Mouse (Mus musculus): Measurements from ENCODE around the gene Raet1e. TPM values are rescaled to one million over a fixed set of nuclear protein-coding genes. Genes with fewer than 3 reads are reported as not detected.
A peak's percentile ranks its signal among the peaks of the same experiment; 100 is the strongest.
"Not testable (repeated sequence)": the region's sequence is repeated elsewhere in the genome, so short reads cannot be mapped to it uniquely, and the experiment has no call there.

Raet1e gene
- total and polyA plus RNA-seq, 2 experiments, result 2.4 to 6.5 TPM

DNA sequence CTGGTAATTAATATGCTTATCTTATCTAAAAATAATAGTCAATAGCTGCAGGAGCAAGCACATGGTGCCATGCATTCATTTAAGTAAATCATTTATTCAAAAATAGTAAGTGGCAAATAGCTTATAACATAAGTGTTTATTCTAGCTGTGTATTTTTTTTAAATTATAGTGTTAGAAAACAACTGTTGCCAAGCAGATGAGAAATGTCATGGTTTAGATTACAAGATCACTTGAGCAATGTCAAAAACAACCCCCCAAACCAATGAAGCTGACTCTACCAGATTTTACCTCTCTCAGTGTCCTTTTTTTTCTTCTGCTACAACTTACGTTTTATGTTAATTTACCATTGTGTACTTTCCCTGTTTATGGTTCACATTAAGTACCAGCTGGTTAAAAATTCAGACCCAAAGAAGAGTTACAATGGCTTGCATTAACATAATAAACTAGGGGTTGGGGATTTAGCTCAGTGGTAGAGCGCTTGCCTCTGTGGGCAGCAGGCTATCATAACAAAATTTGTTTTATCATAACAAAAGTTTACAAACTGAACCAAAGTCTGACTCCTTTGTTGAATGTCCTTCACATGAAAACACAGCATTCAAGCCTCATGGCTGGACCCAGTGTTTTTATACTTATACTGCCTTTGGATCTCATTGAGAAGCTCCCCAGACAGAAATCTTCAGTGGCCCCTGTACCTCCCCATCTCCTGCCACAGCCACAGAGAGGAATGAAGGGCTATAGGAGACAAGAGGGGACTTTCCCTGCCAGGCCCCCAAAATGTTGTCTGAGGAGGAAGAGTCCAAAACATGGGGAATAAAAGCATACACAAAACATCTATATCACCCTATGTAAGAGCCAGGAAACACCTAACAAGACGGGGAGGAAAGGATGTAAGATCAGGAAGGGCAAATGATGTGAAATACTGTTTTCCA, 3.2 kb upstream of the Raet1e start:
- Histone ChIP-seq H3K4me3 (ENCODE audit: insufficient read depth, low read depth, low read length) (no peak overlapping the region), H3K27me3 (ENCODE audit: control insufficient read depth, insufficient read depth, low read length) (peaks cover 22% of the 10 kb centered on the region), H3K4me1 (ENCODE audit: control insufficient read depth, insufficient read depth, low read length) (0 out of 2 replicates have a peak, but pooled peaks cover under 1% of the 10 kb centered on the region), H3K27ac (replicated peaks; ENCODE audit: insufficient read depth, low read depth, low read length) (no peak overlapping the region), H3K79me2 (ENCODE audit: control insufficient read depth, insufficient read depth, low read length) (no peaks in the 10 kb centered on the region), H3K36me3 (ENCODE audit: control insufficient read depth, insufficient read depth, low read length) (no peaks in the 10 kb centered on the region), H3K9ac (ENCODE audit: low read depth, low read length) (no peak overlapping the region)
- DNase-seq (ENCODE audit: extremely low read depth, low read depth, low spot score), result no peak
- TF ChIP-seq CTCF (IDR thresholded peaks at IDR 0.05; ENCODE audit: low read depth, low read length), result no peak
- TF ChIP-seq POLR2A (IDR thresholded peaks at IDR 0.05; ENCODE audit: extremely low read depth, insufficient read depth, low read length), result no peak
- 35% methylated on average over 3 of the region's 3 CpGs for WGBS

DNA sequence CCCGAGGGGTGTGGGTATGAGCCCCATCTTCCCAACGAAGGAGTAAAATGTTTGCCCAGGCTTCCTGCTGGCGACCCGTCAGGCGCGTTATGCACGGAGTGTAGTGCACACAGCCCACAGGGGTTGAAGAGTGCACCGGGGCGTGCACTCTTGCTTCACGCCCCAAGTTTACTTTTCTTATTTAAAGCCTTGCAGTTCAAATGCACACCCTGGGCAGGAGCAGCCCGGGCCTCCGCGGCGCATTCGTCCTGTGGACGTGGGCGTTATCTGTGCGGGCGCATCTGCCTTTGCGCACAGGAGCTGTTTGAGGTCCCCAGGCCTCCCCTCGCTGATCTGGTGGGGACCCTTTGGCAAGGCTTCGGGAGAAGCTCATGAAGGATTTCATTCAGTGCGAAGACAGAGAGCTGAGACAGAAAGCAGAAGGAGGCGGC, 777 bp downstream of the Raet1e start:
- Histone ChIP-seq H3K27me3 (ENCODE audit: control insufficient read depth, insufficient read depth, low read length) (peaks cover 9% of the 10 kb centered on the region), H3K36me3 (ENCODE audit: control insufficient read depth, insufficient read depth, low read length) (no peaks in the 10 kb centered on the region), H3K79me2 (ENCODE audit: control insufficient read depth, insufficient read depth, low read length) (no peaks in the 10 kb centered on the region), H3K27ac (replicated peaks; ENCODE audit: insufficient read depth, low read depth, low read length) (no peak overlapping the region), H3K4me3 (ENCODE audit: insufficient read depth, low read depth, low read length) (no peak overlapping the region), H3K9ac (ENCODE audit: low read depth, low read length) (no peak overlapping the region), H3K4me1 (ENCODE audit: control insufficient read depth, insufficient read depth, low read length) (no peaks in the 10 kb centered on the region)
- TF ChIP-seq POLR2A (IDR thresholded peaks at IDR 0.05; ENCODE audit: extremely low read depth, insufficient read depth, low read length) (no peak), CTCF (IDR thresholded peaks at IDR 0.05; ENCODE audit: low read depth, low read length) (no peak)
- no peak for DNase-seq (ENCODE audit: extremely low read depth, low read depth, low spot score)
- WGBS, result 2% methylated on average over 24 of the region's 24 CpGs

DNA sequence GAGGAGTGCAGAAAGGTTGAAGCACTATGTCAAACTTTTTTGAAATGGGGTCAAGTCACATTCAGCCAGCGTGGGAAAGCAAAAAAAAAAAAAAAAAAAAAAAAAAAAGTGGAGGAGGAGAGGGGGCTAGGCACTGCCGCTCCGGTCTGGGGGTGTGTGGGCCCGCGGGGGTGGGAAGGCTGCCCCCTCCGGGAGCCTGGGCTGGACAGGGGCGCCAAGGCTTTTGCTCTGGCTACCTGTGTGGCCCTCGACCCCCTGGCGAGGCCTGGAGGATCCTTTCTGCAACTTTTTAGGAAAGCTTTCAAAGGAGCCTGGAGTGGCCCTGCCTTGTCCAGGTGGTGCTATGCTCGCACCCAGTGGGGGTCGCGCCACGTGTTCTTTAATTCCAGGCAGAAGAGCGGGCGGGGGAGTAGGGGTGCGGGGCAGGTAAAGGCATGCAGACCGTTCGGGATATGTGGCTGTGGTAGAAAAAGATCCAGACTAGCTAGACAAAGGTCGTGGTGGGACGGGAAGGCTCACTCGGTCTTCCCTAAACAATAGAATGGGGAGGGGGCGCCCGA, 1.3 kb downstream of the Raet1e start:
- DNase-seq (ENCODE audit: extremely low read depth, low read depth, low spot score), result no peak
- Histone ChIP-seq H3K36me3 (ENCODE audit: control insufficient read depth, insufficient read depth, low read length) (no peaks in the 10 kb centered on the region), H3K27ac (replicated peaks; ENCODE audit: insufficient read depth, low read depth, low read length) (no peak overlapping the region), H3K27me3 (ENCODE audit: control insufficient read depth, insufficient read depth, low read length) (peaks cover 8% of the 10 kb centered on the region), H3K4me3 (ENCODE audit: insufficient read depth, low read depth, low read length) (no peak overlapping the region), H3K9ac (ENCODE audit: low read depth, low read length) (no peak overlapping the region), H3K4me1 (ENCODE audit: control insufficient read depth, insufficient read depth, low read length) (no peaks in the 10 kb centered on the region), H3K79me2 (ENCODE audit: control insufficient read depth, insufficient read depth, low read length) (no peaks in the 10 kb centered on the region)
- TF ChIP-seq POLR2A (IDR thresholded peaks at IDR 0.05; ENCODE audit: extremely low read depth, insufficient read depth, low read length) (no peak), CTCF (IDR thresholded peaks at IDR 0.05; ENCODE audit: low read depth, low read length) (no peak)
- 13% methylated on average over 23 of the region's 23 CpGs for WGBS

- not testable (repeated sequence) for H3K36me3 ChIP-seq (ENCODE audit: control insufficient read depth, insufficient read depth, low read length); H3K27ac ChIP-seq (replicated peaks; ENCODE audit: insufficient read depth, low read depth, low read length); H3K79me2 ChIP-seq (ENCODE audit: control insufficient read depth, insufficient read depth, low read length); DNase-seq (ENCODE audit: extremely low read depth, low read depth, low spot score); H3K4me1 ChIP-seq (ENCODE audit: control insufficient read depth, insufficient read depth, low read length); H3K4me3 ChIP-seq (ENCODE audit: insufficient read depth, low read depth, low read length); H3K27me3 ChIP-seq (ENCODE audit: control insufficient read depth, insufficient read depth, low read length); H3K9ac ChIP-seq (ENCODE audit: low read depth, low read length)
- 3% methylated on average over 9 of the region's 9 CpGs for WGBS
Observed at GRCm38 (mm10) chr10:22163279-22163678, 4.9 kb downstream of the Raet1e start.

- not testable (repeated sequence) for H3K4me1 ChIP-seq (ENCODE audit: control insufficient read depth, insufficient read depth, low read length); H3K79me2 ChIP-seq (ENCODE audit: control insufficient read depth, insufficient read depth, low read length); H3K27ac ChIP-seq (replicated peaks; ENCODE audit: insufficient read depth, low read depth, low read length); DNase-seq (ENCODE audit: extremely low read depth, low read depth, low spot score); H3K27me3 ChIP-seq (ENCODE audit: control insufficient read depth, insufficient read depth, low read length); H3K4me3 ChIP-seq (ENCODE audit: insufficient read depth, low read depth, low read length); H3K36me3 ChIP-seq (ENCODE audit: control insufficient read depth, insufficient read depth, low read length); H3K9ac ChIP-seq (ENCODE audit: low read depth, low read length)
- 34% methylated on average over 15 of the region's 16 CpGs for whole genome bisulfite sequencing
- peak; percentile 57 for TF ChIP-seq CTCF (IDR thresholded peaks at IDR 0.05; ENCODE audit: low read depth, low read length)
Observed at GRCm38 (mm10) chr10:22163705-22164583, 5.6 kb downstream of the Raet1e start.

DNA sequence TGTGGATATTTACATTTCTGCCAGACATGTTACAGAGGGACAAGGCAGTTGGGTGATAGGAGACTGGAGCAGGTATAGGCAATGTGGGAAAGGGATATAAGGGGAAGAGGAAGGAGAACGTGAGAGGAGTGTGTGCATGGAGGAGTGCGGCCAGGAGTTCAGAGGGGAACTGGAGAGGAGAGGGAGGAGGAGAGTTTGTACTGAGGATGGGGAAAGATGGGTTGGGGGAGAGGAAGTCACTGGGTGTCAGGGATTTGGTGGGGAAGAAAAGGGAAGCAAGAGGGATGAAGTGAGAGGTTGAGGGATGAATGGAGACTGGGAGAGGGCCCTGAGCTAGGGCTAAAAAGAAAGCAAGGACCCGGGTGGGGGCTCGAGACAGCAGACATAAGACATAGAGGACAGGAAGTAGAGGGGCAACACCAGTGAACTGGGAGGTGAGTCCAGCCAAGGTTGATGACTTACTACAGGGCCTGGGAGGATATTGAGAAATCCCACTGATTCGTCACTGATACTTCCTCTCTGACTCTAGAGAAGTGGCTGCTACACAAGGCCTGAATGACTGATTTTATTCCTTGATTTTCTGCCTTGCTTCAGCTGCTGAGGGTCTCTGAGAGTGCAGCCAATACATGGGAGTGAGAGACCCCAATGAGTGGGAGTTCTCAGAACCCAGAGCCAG, 7.1 kb downstream of the Raet1e start:
- not testable (repeated sequence) for H3K36me3 ChIP-seq (ENCODE audit: control insufficient read depth, insufficient read depth, low read length); H3K9ac ChIP-seq (ENCODE audit: low read depth, low read length); DNase-seq (ENCODE audit: extremely low read depth, low read depth, low spot score); H3K27me3 ChIP-seq (ENCODE audit: control insufficient read depth, insufficient read depth, low read length); H3K79me2 ChIP-seq (ENCODE audit: control insufficient read depth, insufficient read depth, low read length); H3K4me3 ChIP-seq (ENCODE audit: insufficient read depth, low read depth, low read length); H3K4me1 ChIP-seq (ENCODE audit: control insufficient read depth, insufficient read depth, low read length); H3K27ac ChIP-seq (replicated peaks; ENCODE audit: insufficient read depth, low read depth, low read length)
- WGBS, result 61% methylated on average over 5 of the region's 5 CpGs

GRCm38 (mm10) chr10:22166025-22166424, 7.7 kb downstream of the Raet1e start:
- H3K79me2 ChIP-seq (ENCODE audit: control insufficient read depth, insufficient read depth, low read length); DNase-seq (ENCODE audit: extremely low read depth, low read depth, low spot score); H3K4me1 ChIP-seq (ENCODE audit: control insufficient read depth, insufficient read depth, low read length); H3K27me3 ChIP-seq (ENCODE audit: control insufficient read depth, insufficient read depth, low read length); H3K9ac ChIP-seq (ENCODE audit: low read depth, low read length); H3K27ac ChIP-seq (replicated peaks; ENCODE audit: insufficient read depth, low read depth, low read length); H3K4me3 ChIP-seq (ENCODE audit: insufficient read depth, low read depth, low read length); H3K36me3 ChIP-seq (ENCODE audit: control insufficient read depth, insufficient read depth, low read length): not testable (repeated sequence)
- WGBS, result 65% methylated on average over 2 of the region's 2 CpGs

- H3K36me3 ChIP-seq (ENCODE audit: control insufficient read depth, insufficient read depth, low read length); H3K9ac ChIP-seq (ENCODE audit: low read depth, low read length); H3K79me2 ChIP-seq (ENCODE audit: control insufficient read depth, insufficient read depth, low read length); DNase-seq (ENCODE audit: extremely low read depth, low read depth, low spot score); H3K4me3 ChIP-seq (ENCODE audit: insufficient read depth, low read depth, low read length); H3K27ac ChIP-seq (replicated peaks; ENCODE audit: insufficient read depth, low read depth, low read length); H3K4me1 ChIP-seq (ENCODE audit: control insufficient read depth, insufficient read depth, low read length); H3K27me3 ChIP-seq (ENCODE audit: control insufficient read depth, insufficient read depth, low read length): not testable (repeated sequence)
- WGBS, result 95% methylated on average over 1 of the region's 1 CpGs
Observed at GRCm38 (mm10) chr10:22167061-22167460, 8.7 kb downstream of the Raet1e start.

All from liver, adult 2 months (tissue).